Mouse (Mus musculus) ES-Bruce4 (cell line): ENCODE data around the gene Arhgef25.
"Not testable (repeated sequence)": the region's sequence is repeated elsewhere in the genome, so short reads cannot be mapped to it uniquely, and the experiment has no call there.

ENCODE experiments used
- CTCF ChIP-seq: IDR thresholded peaks from one replicate; pipeline ENCODE4 v1.8.1; 2011; ENCODE audit warnings: low read depth, low read length
- POLR2A ChIP-seq: IDR thresholded peaks from one replicate; pipeline ENCODE4 v1.8.1; 2011; ENCODE audit warnings: low read length; ENCODE audit not compliant: insufficient read depth

- peak; percentile 23 for TF ChIP-seq CTCF
- not testable (repeated sequence) for TF ChIP-seq POLR2A
Observed at GRCm38 (mm10) chr10:127134394-127135035, 55.4 kb downstream of the Arhgef25 start.
